Mouse (Mus musculus) frontal cortex, adult (tissue): ENCODE measurements around the gene Myo5a.

Experiments used
- ATAC-seq: cut with Nextera tagmentation; 2 replicates; pipeline ENCODE4 v1.9.2; 2017; ENCODE audit warnings: mild to moderate bottlenecking, moderate library complexity, mixed read lengths; ENCODE audit not compliant: low TSS enrichment

The Myo5a gene

DNA sequence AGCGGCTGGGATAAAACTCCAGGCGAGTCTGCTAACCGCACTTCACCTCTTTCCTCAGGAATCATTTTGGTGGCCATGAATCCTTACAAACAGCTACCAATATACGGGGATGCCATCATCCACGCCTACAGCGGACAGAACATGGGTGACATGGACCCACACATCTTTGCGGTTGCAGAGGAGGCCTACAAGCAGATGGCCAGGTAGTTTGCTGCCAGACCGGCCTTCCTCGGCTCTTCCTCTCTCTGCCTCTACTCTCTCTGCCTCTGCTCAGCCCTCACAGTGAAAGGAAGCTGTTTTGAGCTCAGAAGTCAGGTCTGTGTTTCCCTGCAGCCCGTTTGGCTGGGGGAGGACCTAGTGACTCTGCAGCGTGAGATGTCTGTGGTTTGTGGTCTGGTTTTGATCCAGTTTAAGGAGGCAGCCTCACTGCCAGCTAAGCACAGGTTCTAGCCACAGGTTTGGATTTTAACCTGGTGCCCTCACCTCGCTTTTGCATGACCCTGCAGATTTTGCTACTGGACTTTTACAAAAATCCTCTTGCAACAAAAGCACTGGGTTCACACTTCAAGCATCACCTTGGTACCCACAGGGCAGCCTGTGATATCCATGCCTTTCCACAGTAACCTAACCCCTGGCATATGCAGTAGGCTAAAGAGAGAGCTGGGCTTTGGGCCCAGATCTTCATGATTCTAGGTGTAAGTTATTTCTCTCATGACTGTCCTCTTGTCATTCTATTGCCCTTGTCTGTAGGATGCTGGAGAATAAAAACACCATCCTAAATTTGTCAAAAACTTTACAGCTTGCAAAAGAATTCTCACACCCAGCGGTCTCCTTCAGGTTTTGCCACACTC is 175.5 kb downstream of the Myo5a start:
- no peak for ATAC-seq

DNA sequence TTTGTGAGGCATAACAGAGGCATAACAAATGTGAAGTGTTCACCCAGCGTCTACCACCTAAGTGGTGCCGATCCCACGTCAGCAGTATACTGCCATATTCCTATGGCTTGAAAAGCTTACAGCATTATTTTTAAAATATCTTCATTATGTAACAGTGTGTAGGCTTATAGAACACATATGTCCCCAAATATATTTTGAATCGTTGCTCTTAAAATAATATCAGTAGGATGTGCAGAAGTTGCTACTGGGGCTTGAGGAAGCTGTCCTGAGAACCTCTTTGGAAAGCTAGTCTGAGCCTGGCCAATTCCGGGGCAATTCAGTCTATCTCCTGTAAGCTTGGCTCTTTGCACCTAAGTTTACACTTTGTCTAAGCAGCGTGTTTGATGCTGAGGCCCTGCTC is 177.1 kb downstream of the Myo5a start:
- peak; percentile 60 for ATAC-seq

DNA sequence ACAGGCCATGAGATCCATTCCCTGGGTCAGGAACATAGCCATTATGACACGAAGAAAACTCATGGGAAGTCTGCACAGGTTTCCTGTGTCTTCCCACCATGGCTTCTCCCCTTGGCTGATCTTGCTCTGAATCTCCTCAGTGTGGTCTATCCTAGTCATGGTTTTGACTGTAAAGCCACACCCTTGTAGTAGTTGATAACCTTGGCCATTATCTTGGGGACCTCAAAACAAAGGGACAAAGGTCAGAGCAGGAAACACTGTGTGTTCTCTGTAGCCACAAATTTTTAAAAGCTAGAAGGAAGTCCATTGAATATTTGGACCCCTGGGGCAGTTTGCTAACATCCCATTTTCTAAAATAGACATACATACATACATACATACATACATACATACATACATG is 177.5 kb downstream of the Myo5a start:
- ATAC-seq, result no peak

DNA sequence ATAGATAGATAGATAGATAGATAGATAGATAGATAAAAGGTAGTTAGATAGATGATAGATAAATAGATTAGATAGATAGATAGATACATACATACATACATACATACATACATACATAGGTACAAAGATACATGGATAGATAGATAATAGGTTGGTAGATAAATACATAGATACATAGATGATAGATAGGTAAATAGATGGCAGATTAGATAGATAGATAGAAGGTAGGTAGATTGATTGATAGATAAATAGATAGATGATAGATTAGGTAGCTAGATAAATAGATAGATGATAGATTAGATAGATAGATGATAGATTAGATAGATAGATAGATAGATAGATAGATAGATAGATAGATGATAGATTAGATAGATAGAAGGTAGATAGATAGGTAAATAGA is 178.1 kb downstream of the Myo5a start:
- no peak for ATAC-seq

DNA sequence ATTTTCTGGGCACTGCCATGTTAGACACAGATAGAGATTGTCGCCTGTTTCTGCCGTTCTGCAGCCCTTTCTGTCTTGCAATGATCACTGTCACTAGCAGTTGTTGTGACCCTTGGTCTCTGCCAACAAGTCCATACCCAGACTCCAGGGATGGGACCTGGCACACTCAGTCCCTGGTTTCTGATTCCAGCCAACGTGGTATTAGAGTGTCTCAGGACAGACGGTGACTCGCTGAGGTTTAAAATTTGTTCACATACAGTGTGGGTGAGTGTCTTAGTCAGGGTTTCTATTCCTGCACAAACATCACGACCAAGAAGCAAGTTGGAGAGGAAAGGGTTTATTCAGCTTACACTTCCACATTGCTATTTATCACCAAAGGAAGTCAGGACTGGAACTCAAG is 182.3 kb downstream of the Myo5a start:
- ATAC-seq, result peak; percentile 20; the same call in 1 of the 2 replicates

DNA sequence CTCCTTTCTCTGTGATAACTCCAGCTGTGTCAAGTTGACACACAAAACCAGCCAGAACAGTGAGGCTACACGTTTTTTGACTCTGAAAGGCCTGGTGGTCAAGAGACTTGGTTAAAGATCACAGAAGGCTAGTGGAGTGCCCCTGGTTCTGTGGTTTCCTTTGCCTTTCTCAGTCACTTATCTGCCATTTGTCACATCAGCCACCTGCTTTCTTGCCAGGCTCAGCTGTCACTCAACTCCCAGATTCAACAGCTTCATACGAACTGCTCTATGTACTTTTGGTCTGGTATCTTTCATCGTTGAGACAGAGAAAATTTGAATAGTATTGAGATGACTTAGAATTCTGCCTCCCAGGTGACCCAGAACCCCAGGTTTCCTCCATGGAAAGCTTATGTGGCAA is 183.0 kb downstream of the Myo5a start:
- no peak for ATAC-seq

DNA sequence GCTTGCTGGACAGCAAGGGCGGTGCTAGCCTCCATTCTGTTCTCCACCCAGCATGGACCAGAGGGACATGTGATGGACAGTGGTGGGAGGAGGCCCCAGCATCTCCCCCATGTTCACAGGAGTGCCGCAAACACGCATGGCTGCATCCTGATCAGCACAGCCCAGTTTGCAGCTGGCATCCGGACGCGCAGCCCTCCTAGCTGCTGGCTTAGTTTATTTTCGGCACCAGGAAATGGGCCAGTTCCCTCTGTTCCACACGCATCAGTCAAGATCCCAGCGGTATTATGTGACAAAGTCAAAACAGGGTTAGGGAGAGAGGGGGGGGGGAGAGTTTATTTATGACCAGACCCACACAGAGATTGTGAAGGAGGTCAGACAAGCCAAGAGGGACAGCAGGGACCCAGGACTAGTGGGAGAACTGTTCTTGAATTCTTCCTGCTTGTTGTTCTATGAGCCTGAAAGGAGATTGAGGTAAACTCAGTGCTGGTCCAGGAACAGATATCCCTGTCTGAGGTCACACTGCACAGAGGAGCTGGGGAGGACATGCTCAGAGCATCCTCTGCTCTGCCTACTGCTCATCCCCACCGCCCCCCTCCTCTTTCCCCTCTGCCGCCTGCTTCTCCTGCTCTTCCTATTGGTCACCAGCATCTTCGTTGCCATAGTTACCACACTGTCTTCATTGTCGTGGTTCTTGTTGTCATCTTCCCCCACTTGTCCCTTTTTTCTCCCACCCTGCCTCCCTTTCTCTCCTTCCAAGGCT is 183.6 kb downstream of the Myo5a start:
- ATAC-seq, result peak; percentile 82

DNA sequence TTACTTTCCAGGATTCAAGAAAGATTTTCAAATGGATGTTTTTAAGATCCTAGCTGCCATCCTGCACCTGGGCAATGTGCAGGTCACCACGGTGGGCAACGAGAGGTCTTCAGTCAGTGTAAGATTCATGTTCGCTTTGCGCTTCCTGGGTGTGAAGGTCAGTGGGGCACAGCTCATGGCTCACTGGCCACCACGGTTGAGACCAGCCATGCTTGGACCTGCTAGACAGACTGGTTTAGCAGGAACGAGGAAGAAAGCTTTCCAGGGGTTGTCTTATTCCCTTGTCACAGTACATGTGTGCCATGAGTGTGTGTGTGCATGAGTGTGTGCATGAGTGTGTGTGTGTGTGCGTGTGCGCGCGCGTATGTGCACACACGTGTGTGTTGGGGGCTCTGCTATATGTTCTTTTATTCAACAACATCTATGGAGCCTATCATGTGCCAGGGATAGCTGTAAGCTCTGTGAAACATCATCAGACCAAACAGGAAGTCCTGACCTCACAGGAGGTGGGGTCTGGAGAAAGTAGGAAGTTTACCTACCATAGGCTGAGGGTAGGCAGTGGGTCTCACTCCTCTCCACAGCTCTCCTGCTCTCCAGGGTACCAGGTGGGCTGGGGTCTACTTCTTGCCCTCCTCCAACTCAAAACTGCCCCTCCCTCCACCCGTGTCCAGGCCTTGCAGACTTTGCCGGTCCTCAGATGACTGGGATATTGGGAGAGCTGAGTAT is 185.2 kb downstream of the Myo5a start:
- ATAC-seq, result no peak

DNA sequence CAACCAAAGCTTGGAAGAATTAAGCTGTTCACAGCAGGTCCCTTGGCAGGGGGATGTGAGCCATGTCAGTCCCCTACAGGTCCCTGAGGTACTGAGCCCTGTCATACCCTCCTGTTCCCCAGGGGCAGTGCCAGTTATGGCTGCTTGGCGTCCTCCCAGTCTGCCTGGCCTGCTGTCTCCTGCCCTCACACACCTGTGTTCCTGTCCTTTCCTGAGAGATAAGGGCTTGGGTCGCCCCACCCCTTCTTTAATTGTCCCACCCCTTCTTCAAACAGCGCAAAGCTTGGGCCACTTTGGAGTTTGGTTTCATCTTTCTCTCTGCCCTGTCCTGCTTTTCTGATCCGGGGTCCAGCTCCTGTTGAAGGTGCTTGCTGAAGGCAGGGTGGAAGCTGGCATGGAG is 188.0 kb downstream of the Myo5a start:
- ATAC-seq, result no peak

DNA sequence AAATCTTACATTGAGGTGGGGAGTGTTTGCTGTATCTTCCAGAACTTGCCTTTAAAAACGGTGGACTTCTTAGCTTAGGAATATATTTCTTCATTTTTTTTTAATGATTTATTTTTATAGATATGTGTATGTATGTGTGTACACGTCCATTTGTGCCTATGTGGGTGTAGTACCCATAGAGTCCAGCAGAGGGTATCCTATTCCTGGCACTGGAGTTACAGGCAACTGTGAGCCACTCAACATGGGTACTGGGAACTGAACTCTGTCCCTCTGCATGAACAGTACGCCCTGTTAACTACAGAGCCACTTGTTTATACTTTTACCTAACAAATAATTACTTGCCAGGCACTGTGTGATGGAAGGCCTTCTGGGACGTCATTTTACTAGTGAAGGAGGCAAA is 188.8 kb downstream of the Myo5a start:
- ATAC-seq, result no peak

DNA sequence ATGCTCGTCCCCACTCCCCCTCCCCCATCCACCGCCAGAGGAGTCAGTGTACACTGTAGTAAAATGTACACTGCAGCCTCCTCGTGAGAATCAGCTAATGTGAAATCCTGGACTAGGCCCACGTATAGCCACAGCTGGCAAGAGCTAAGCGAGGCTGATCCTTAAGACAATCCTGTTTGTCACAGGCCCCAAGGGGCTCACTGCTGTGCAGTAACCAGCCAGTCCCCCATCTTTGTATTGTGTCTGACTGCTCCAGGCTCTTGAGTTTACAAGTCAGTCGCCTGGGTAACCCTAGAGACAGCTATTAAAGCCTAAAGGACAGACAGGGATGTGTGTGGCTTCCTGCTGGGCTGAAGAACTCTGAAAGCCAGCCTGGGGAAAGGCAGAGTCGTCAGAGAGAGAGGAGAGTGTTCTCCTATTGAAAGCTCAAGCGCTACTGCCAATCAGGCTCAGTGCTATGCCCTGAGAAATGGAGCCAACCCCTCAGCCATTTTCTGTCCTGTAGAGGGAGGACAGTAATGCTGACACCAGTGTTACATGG is 190.6 kb downstream of the Myo5a start:
- peak; percentile 42 for ATAC-seq

DNA sequence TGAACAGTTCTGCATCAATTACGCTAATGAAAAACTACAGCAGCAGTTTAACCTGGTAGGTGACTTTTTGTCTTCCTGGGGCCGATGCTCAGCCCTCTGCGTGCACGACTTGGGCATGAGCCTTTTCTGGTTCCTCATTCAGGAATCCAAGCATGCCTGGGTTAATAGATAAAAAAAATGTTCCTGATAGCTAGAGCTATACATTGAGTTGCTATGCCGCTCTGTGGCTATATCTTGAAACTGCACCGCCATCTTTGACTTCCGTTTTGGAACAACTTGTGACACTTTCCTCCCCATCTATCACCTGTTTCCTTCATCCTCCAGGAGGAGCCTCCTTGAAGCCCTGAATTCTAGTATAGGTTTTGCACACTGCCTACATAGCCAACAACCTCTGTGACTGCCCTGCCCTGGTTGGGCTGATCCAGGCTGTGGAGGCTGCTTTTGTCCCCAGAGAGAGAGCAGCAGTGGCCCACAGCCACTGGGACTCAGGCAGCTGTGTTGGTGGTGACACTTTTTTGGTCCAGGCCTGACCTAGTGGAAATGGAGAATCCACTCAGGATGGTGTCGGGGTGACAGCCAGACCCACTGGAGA is 191.5 kb downstream of the Myo5a start:
- ATAC-seq, result peak; percentile 71

DNA sequence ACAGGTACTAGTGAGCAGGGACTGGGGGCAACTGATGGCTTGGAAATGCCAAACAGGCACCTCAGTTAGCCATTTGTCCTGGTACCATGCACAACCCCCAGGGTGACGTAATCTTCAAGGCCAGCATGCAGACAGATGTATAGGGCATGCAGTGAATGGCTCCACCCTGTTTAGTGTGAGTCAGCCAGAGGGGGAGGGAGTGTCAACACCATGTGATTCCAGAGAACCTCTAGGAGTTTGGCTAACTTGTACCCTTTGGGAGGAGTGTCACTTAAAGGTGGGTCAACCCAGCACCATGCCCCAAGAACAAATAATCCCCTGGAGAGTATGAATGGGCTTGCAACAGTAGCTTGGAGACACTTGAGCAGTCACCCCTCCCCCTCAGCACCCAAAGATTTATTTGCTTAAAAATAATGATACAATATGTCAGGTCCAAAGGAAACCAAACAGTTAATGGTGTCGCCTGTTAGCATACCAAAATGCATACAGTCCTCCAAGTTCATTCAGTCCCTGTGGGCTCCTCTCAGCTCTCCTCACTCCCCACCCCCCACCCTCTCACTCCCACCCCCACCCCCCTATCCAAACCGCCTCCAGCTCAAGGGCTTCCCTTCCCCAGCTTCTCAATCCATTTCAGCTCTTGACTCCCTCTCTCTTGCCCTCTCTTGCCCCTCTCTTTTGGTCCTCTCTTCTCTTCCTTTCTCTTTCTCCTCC is 193.3 kb downstream of the Myo5a start:
- ATAC-seq, result no peak

DNA sequence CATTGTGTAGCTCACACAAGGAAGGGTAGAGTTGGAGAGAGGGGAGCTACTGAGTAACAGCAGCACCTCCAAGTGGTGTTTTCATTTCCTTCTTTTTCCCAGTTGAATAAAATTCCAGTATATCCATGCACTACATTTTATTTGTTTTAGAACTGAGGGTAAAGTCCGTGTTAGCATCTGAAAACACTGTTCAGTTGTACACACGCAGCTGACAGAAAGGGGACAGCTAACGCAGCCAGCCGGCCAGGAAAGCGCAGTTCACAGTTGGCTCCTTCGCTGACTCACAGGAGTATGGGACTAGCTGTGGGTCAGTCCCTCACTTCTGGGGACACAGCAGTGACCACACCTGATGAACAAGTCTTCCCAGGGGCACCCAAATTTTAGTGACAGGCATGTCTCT is 196.3 kb downstream of the Myo5a start:
- no peak for ATAC-seq

DNA sequence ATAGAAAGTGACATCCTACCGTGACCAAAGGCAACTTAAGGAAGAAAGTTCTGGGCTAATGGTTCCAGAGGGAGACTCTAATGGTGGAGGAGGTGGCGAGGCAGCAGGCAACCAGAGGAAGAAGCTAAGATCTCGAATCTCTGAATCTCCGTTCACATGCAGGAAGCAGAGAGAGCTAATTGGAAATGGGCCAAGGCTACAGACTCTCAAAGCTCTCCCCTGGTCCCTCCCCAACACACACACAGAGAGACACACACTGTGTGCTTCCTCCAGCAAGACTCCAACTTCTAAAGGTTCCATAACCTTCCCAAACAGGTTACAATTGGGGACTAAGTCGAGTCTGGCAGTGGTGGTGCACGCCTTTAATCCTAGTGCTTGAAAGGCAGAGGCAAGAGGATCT is 199.6 kb downstream of the Myo5a start:
- ATAC-seq, result no peak

DNA sequence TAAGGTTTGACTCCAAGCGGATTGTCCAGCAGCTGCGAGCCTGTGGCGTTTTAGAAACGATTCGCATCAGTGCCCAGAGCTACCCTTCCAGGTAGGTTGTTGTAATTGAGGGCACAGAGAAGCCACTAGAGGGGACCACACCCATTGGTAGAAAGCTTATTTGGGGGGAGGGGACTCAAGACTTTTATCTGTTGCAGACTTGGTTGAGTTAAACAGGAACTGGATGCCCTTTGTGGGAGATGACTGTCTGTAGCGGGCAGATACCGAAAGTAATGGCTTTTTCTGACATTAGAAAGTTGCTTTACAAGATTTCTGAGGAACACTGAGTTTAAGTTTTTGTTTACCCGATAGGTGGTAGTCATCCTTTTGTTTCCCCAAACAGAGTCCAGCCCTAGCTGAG is 200.7 kb downstream of the Myo5a start:
- no peak for ATAC-seq
